Mouse (Mus musculus): ENCODE results near the gene Tas2r126.

GRCm38 (mm10) chr6:42405134-42405533 lies 29.2 kb upstream of the Tas2r126 start, which contains the start of gene Tas2r135:
- TF ChIP-seq GATA1 (IDR thresholded peaks at IDR 0.05; ENCODE audit: borderline replicate concordance, low read length), result no peak
- TF ChIP-seq FLI1 (IDR thresholded peaks at IDR 0.05; ENCODE audit: low read length), result no peak

Measured in megakaryocyte, embryonic 14.5 days (primary cell).